Mouse (Mus musculus) ES-E14 (cell line): ENCODE data around the gene Tle2.

Experiments used
- CHD2 ChIP-seq: IDR thresholded peaks from 2 replicates; pipeline ENCODE4 v1.6.1; 2014; ENCODE audit warnings: mild to moderate bottlenecking, low read depth, low read length, inconsistent platforms
- HCFC1 ChIP-seq: IDR thresholded peaks from 2 replicates; pipeline ENCODE4 v1.6.1; 2012; ENCODE audit warnings: low read length, inconsistent platforms, borderline replicate concordance; ENCODE audit not compliant: insufficient read depth
- MAFK ChIP-seq: IDR thresholded peaks from 2 replicates; pipeline ENCODE4 v1.6.1; 2014; ENCODE audit warnings: mild to moderate bottlenecking, low read depth, low read length, inconsistent platforms; ENCODE audit not compliant: insufficient read depth
- ZC3H11A ChIP-seq: IDR thresholded peaks from 2 replicates; pipeline ENCODE4 v1.6.1; 2012; ENCODE audit warnings: low read depth, mild to moderate bottlenecking, inconsistent platforms, low read length, borderline replicate concordance
- ZNF384 ChIP-seq: IDR thresholded peaks from 2 replicates; pipeline ENCODE4 v1.6.1; 2012; ENCODE audit warnings: low read depth, low read length, inconsistent platforms

DNA sequence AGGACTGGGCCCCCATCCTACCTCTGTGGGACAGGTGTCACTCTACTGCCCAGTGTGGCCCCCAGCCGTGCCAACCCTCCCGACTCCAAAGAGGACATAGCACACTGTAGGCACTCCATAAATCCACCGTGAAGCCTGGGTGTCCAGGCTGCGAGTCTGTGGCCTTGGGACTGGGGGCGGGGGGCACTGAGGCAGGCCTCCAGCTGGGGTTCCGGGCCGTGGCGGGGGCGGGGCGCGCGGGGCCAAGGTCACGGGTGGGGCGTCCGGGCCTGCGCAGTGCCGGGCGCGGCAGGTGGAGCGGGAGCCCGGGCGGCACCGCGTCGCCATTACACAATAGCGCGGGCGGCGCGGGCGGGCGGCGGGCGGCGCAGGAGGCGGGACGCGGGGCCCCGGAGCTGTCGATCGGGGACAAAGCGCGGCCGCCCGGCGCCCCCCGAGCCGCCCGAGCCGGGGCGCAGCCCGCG is 15.2 kb upstream of the Tle2 start, which contains the start of gene Aes:
- TF ChIP-seq HCFC1 (no peak), ZNF384 (no peak), MAFK (no peak), ZC3H11A (no peak), CHD2 (no peak)
